Mouse (Mus musculus) hindbrain, embryonic 11.5 days (tissue): ENCODE data around the gene P3h2. TPM values are rescaled to one million over a fixed set of nuclear protein-coding genes. Genes with fewer than 3 reads are reported as not detected.

Experiments used
- ATAC-seq: fragments of 200-750 bp; cut with Nextera tagmentation; 2 replicates; pipeline ENCODE4 v1.8.0; 2017; ENCODE audit warnings: mild to moderate bottlenecking, moderate TSS enrichment, moderate library complexity; ENCODE audit not compliant: low FRiP score
- DNase-seq: peaks from one replicate; pipeline ENCODE4 v3.0.0-alpha.2; 2015; ENCODE audit warnings: low spot score
- H3K27ac ChIP-seq: fragments of 300-500 bp; sonication (generic); 2 replicates; pipeline ENCODE4 v1.5.1; 2014; ENCODE audit warnings: mild to moderate bottlenecking, low read depth, low read length
- H3K27me3 ChIP-seq: fragments of 300-500 bp; sonication (generic); 2 replicates; pipeline ENCODE4 v1.6.1; 2014; ENCODE audit warnings: mild to moderate bottlenecking, low read length, moderate library complexity, mixed read lengths; ENCODE audit not compliant: control insufficient read depth, insufficient read depth
- H3K36me3 ChIP-seq: fragments of 300-500 bp; sonication (generic); 2 replicates; pipeline ENCODE4 v1.6.1; 2014; ENCODE audit warnings: mild to moderate bottlenecking, low read length, moderate library complexity, mixed read lengths; ENCODE audit not compliant: control insufficient read depth, insufficient read depth
- H3K4me1 ChIP-seq: fragments of 300-500 bp; sonication (generic); replicated peaks from 2 replicates; pipeline ENCODE4 v1.6.1; 2014; ENCODE audit warnings: low read length, mixed read lengths; ENCODE audit not compliant: control insufficient read depth, insufficient read depth
- H3K4me2 ChIP-seq: fragments of 300-500 bp; sonication (generic); replicated peaks from 2 replicates; pipeline ENCODE4 v1.6.1; 2014; ENCODE audit warnings: mild to moderate bottlenecking, low read depth, low read length
- H3K4me3 ChIP-seq: fragments of 300-500 bp; sonication (generic); 2 replicates; pipeline ENCODE4 v1.5.1; 2014; ENCODE audit warnings: low read depth, low read length
- H3K9ac ChIP-seq: fragments of 300-500 bp; sonication (generic); 2 replicates; pipeline ENCODE4 v1.6.1; 2014; ENCODE audit warnings: low read depth, low read length
- H3K9me3 ChIP-seq: fragments of 300-500 bp; sonication (generic); 2 replicates; pipeline ENCODE4 v1.6.1; 2016; ENCODE audit warnings: low read length; ENCODE audit not compliant: control insufficient read depth
- WGBS: fragments of 180-500 bp; shearing (Covaris S2); extraction: QIAGEN DNeasy Blood & Tissue Kit; methylation state at CpG from one replicate; pipeline ENCODE4 v1.1.7; 2014; 5-methylcytosine and 5-hydroxymethylcytosine counted together
- polyA plus RNA-seq: library from polyadenylated mRNA; unstranded; fragments of >200 nt; fragmentation: Nextera tagmentation; extraction: Ambion mirVana; gene quantifications from 2 replicates; pipeline ENCODE4 v1.2.1, GENCODE M21; 2014

The P3h2 gene
- polyA plus RNA-seq, 1 experiment from 2014 or later, result 1.8 TPM

GRCm38 (mm10) chr16:26029424-26030012 lies 76.1 kb downstream of the P3h2 start:
- no peak overlapping the region for H3K4me3 ChIP-seq
- no peak overlapping the region for H3K27ac ChIP-seq
- H3K4me2 ChIP-seq, result no peak overlapping the region
- no peaks in the 10 kb centered on the region for H3K27me3 ChIP-seq
- 52% methylated on average over 2 of the region's 2 CpGs for WGBS
- ATAC-seq (no peak), DNase-seq (no peak)
- H3K36me3 ChIP-seq, result no peaks in the 10 kb centered on the region
- H3K9ac ChIP-seq, result no peak overlapping the region
- no peaks in the 10 kb centered on the region for H3K4me1 ChIP-seq
- no peaks in the 10 kb centered on the region for H3K9me3 ChIP-seq

GRCm38 (mm10) chr16:26026416-26026815 lies 79.2 kb downstream of the P3h2 start:
- no peaks in the 10 kb centered on the region for H3K36me3 ChIP-seq
- H3K27ac ChIP-seq, result no peak overlapping the region
- H3K27me3 ChIP-seq, result no peaks in the 10 kb centered on the region
- H3K4me3 ChIP-seq, result no peak overlapping the region
- no peaks in the 10 kb centered on the region for H3K4me1 ChIP-seq
- H3K4me2 ChIP-seq, result no peak overlapping the region
- no peak overlapping the region for H3K9ac ChIP-seq
- DNase-seq (no peak), ATAC-seq (no peak)
- WGBS, result 78% methylated on average over 3 of the region's 3 CpGs
- H3K9me3 ChIP-seq, result no peaks in the 10 kb centered on the region

GRCm38 (mm10) chr16:26024543-26024942 lies 81.0 kb downstream of the P3h2 start:
- no peaks in the 10 kb centered on the region for H3K4me1 ChIP-seq
- no peaks in the 10 kb centered on the region for H3K36me3 ChIP-seq
- H3K4me3 ChIP-seq, result no peak overlapping the region
- no peaks in the 10 kb centered on the region for H3K27me3 ChIP-seq
- no peak overlapping the region for H3K4me2 ChIP-seq
- no peak for DNase-seq
- no peaks in the 10 kb centered on the region for H3K9me3 ChIP-seq
- 64% methylated on average over 5 of the region's 5 CpGs for WGBS
- no peak for ATAC-seq
- H3K27ac ChIP-seq, result no peak overlapping the region
- H3K9ac ChIP-seq, result no peak overlapping the region

- H3K27ac ChIP-seq, result no peak overlapping the region
- no peak overlapping the region for H3K9ac ChIP-seq
- H3K36me3 ChIP-seq, result no peaks in the 10 kb centered on the region
- H3K27me3 ChIP-seq, result no peaks in the 10 kb centered on the region
- H3K4me1 ChIP-seq, result no peaks in the 10 kb centered on the region
- no peaks in the 10 kb centered on the region for H3K9me3 ChIP-seq
- H3K4me2 ChIP-seq, result no peak overlapping the region
- ATAC-seq (no peak), DNase-seq (no peak)
- H3K4me3 ChIP-seq, result no peak overlapping the region
- 92% methylated on average over 4 of the region's 4 CpGs for WGBS
Measured at GRCm38 (mm10) chr16:26023352-26023751, 82.2 kb downstream of the P3h2 start.

GRCm38 (mm10) chr16:26021759-26022158 lies 83.8 kb downstream of the P3h2 start:
- no peak overlapping the region for H3K4me2 ChIP-seq
- H3K4me3 ChIP-seq, result no peak overlapping the region
- WGBS, result 62% methylated on average over 2 of the region's 2 CpGs
- ATAC-seq (no peak), DNase-seq (no peak)
- no peaks in the 10 kb centered on the region for H3K36me3 ChIP-seq
- no peaks in the 10 kb centered on the region for H3K27me3 ChIP-seq
- no peaks in the 10 kb centered on the region for H3K9me3 ChIP-seq
- H3K27ac ChIP-seq, result no peak overlapping the region
- no peak overlapping the region for H3K9ac ChIP-seq
- no peaks in the 10 kb centered on the region for H3K4me1 ChIP-seq

GRCm38 (mm10) chr16:26005811-26006210 lies 99.8 kb downstream of the P3h2 start:
- 82% methylated on average over 3 of the region's 3 CpGs for WGBS
- ATAC-seq, result no peak

GRCm38 (mm10) chr16:26003261-26003660 lies 102.3 kb downstream of the P3h2 start:
- no peak overlapping the region for H3K9ac ChIP-seq
- H3K27me3 ChIP-seq, result no peaks in the 10 kb centered on the region
- H3K4me3 ChIP-seq, result no peak overlapping the region
- H3K4me2 ChIP-seq, result no peak overlapping the region
- H3K4me1 ChIP-seq, result no peaks in the 10 kb centered on the region
- DNase-seq (no peak), ATAC-seq (no peak)
- no peaks in the 10 kb centered on the region for H3K9me3 ChIP-seq
- 67% methylated on average over 4 of the region's 4 CpGs for WGBS
- no peaks in the 10 kb centered on the region for H3K36me3 ChIP-seq
- no peak overlapping the region for H3K27ac ChIP-seq

More at GRCm38 (mm10) chr16:26005811-26006210, 99.8 kb downstream of the P3h2 start:
- H3K9ac ChIP-seq, result no peak overlapping the region
- H3K4me2 ChIP-seq, result no peak overlapping the region
- no peak for DNase-seq
- no peaks in the 10 kb centered on the region for H3K4me1 ChIP-seq
- no peak overlapping the region for H3K27ac ChIP-seq
- no peaks in the 10 kb centered on the region for H3K36me3 ChIP-seq
- H3K9me3 ChIP-seq, result no peaks in the 10 kb centered on the region
- H3K27me3 ChIP-seq, result no peaks in the 10 kb centered on the region
- no peak overlapping the region for H3K4me3 ChIP-seq

GRCm38 (mm10) chr16:26002848-26003247 lies 102.7 kb downstream of the P3h2 start:
- H3K27ac ChIP-seq, result no peak overlapping the region
- H3K9me3 ChIP-seq, result no peaks in the 10 kb centered on the region
- no peak for ATAC-seq
- H3K36me3 ChIP-seq, result no peaks in the 10 kb centered on the region
- H3K4me2 ChIP-seq, result no peak overlapping the region
- 92% methylated on average over 9 of the region's 9 CpGs for WGBS
- no peaks in the 10 kb centered on the region for H3K27me3 ChIP-seq
- H3K4me3 ChIP-seq, result no peak overlapping the region
- no peaks in the 10 kb centered on the region for H3K4me1 ChIP-seq
- no peak for DNase-seq
- no peak overlapping the region for H3K9ac ChIP-seq

GRCm38 (mm10) chr16:25994605-25995004 lies 111.0 kb downstream of the P3h2 start:
- no peaks in the 10 kb centered on the region for H3K4me1 ChIP-seq
- no peak overlapping the region for H3K4me2 ChIP-seq
- DNase-seq (no peak), ATAC-seq (no peak)
- no peak overlapping the region for H3K4me3 ChIP-seq
- no peak overlapping the region for H3K9ac ChIP-seq
- H3K27me3 ChIP-seq, result no peaks in the 10 kb centered on the region
- H3K9me3 ChIP-seq, result no peaks in the 10 kb centered on the region
- H3K36me3 ChIP-seq, result no peaks in the 10 kb centered on the region
- 90% methylated on average over 3 of the region's 3 CpGs for WGBS
- H3K27ac ChIP-seq, result no peak overlapping the region
